Mouse (Mus musculus) bone marrow, adult 2 months (tissue): ENCODE data around the gene Sema3g.

Source experiments
- CTCF ChIP-seq: fragments of 200-500 bp; IDR thresholded peaks from 2 replicates; pipeline ENCODE4 v1.5.1; 2011; ENCODE audit warnings: low read length, control low read depth; ENCODE audit not compliant: control insufficient read depth, insufficient read depth
- POLR2A ChIP-seq: fragments of 200-500 bp; IDR thresholded peaks from 2 replicates; pipeline ENCODE4 v1.6.1; 2011; ENCODE audit warnings: low read depth, mild to moderate bottlenecking, control low read depth, low read length, borderline replicate concordance; ENCODE audit not compliant: control insufficient read depth

- TF ChIP-seq POLR2A (no peak), CTCF (no peak)
These were observed 31.0 kb upstream of the Sema3g start for GRCm38 (mm10) chr14:31186656-31187055.
